Mouse (Mus musculus) liver, adult 2 months (tissue): ENCODE measurements at regions not wholly inside any gene's neighbourhood (a gene's known extent, or its start where the extent isn't known, plus 50 kb on each side); places are given as distances from the start of the nearest gene placed in this dataset.

Experiments
- CTCF ChIP-seq: fragments of 200-500 bp; IDR thresholded peaks from 2 replicates; pipeline ENCODE4 v1.5.1; 2011; ENCODE audit warnings: low read depth, low read length, control low read depth
- POLR2A ChIP-seq: fragments of 200-500 bp; IDR thresholded peaks from 2 replicates; pipeline ENCODE4 v1.6.1; 2011; ENCODE audit warnings: low read length, control low read depth; ENCODE audit not compliant: insufficient read depth; ENCODE audit errors: extremely low read depth

GRCm38 (mm10) chr2:83226198-83226597 is 282.8 kb downstream of the Fsip2 start:
- TF ChIP-seq CTCF (no peak), POLR2A (no peak)
